Comparison of ENCODE assay signal across 25 mouse cellular contexts in genomic region chr10:43502599-43502998, GRCm38 (mm10). TPM values are rescaled to one million over a fixed set of nuclear protein-coding genes. Genes with fewer than 3 reads are reported as not detected.
DNase-seq lines count a peak whose midpoint lies in the region; ATAC-seq and TF ChIP-seq lines count a peak whose summit lies in the region.
"Had no signal": no experiment of that assay in that cellular context is flagged by ENCODE, and none has a peak within 500 bp of the region (broad histone marks: within the 10 kb centered on the region; RNA-seq: fewer than 3 reads in every experiment).

No protein-coding gene starts in this region.

- intact Hi-C loops in left cerebral cortex, postnatal 4 days (cut with DNase I): no loop called here

- no peak overlapping the region for H3K27ac ChIP-seq in forebrain, embryonic 13.5 days
- H3K27ac ChIP-seq in forebrain, embryonic 10.5 days: no peak overlapping the region
- H3K27ac ChIP-seq in hindbrain, postnatal 0 days: no peak overlapping the region
- H3K27ac ChIP-seq: gastrocnemius, adult 2 months; limb, embryonic 12.5 days; liver, embryonic 13.5 days had no signal

- no peak overlapping the region for H3K9ac ChIP-seq in forebrain, embryonic 13.5 days
- H3K9ac ChIP-seq in hindbrain, postnatal 0 days (replicated peaks; ENCODE audit: low read length): no peak overlapping the region
- H3K9ac ChIP-seq: heart, embryonic 12.5 days; limb, embryonic 12.5 days; liver, embryonic 13.5 days; lung, embryonic 14.5 days had no signal

- H3K4me3 ChIP-seq in forebrain, embryonic 13.5 days: no peak overlapping the region
- H3K4me3 ChIP-seq in forebrain, embryonic 10.5 days: no peak overlapping the region
- H3K4me3 ChIP-seq in hindbrain, postnatal 0 days (ENCODE audit: low read length): no peak overlapping the region
- H3K4me3 ChIP-seq: gastrocnemius, adult 2 months; heart, embryonic 12.5 days; limb, embryonic 12.5 days; liver, embryonic 13.5 days had no signal

- no peaks in the 10 kb centered on the region for H3K4me1 ChIP-seq in forebrain, embryonic 13.5 days
- H3K4me1 ChIP-seq in forebrain, embryonic 10.5 days: no peaks in the 10 kb centered on the region
- H3K4me1 ChIP-seq in hindbrain, postnatal 0 days (ENCODE audit: insufficient read depth, low read length): no peaks in the 10 kb centered on the region
- H3K4me1 ChIP-seq: heart, embryonic 12.5 days; limb, embryonic 12.5 days; liver, embryonic 13.5 days had no signal

- H3K4me2 ChIP-seq in forebrain, embryonic 13.5 days: no peak overlapping the region
- no peak overlapping the region for H3K4me2 ChIP-seq in hindbrain, postnatal 0 days (ENCODE audit: low read depth, low read length)
- H3K4me2 ChIP-seq: heart, embryonic 12.5 days; limb, embryonic 12.5 days; liver, embryonic 13.5 days; lung, embryonic 14.5 days had no signal

- TF ChIP-seq CTCF in hindbrain, postnatal 0 days (IDR thresholded peaks at IDR 0.05; ENCODE audit: low read depth): no peak

- H3K9me3 ChIP-seq in forebrain, embryonic 13.5 days (replicated peaks): no peaks in the 10 kb centered on the region
- H3K9me3 ChIP-seq in forebrain, embryonic 10.5 days: peaks cover 4% of the 10 kb centered on the region; the same call in 1 of the 2 replicates
- H3K9me3 ChIP-seq in hindbrain, postnatal 0 days (ENCODE audit: low read length): no peaks in the 10 kb centered on the region
- H3K9me3 ChIP-seq: heart, embryonic 12.5 days; limb, embryonic 12.5 days; liver, embryonic 13.5 days had no signal

- peaks cover 55% of the 10 kb centered on the region for H3K36me3 ChIP-seq in forebrain, embryonic 13.5 days (ENCODE audit: poor library complexity, severe bottlenecking)
- peaks cover 96% of the 10 kb centered on the region for H3K36me3 ChIP-seq in forebrain, embryonic 10.5 days (replicated peaks)
- H3K36me3 ChIP-seq in hindbrain, postnatal 0 days (ENCODE audit: insufficient read depth, low read length): 0 out of 2 replicates have a peak, but pooled peaks cover 5% of the 10 kb centered on the region

- no peaks in the 10 kb centered on the region for H3K27me3 ChIP-seq in forebrain, embryonic 13.5 days
- no peaks in the 10 kb centered on the region for H3K27me3 ChIP-seq in forebrain, embryonic 10.5 days (ENCODE audit: poor library complexity, severe bottlenecking)
- H3K27me3 ChIP-seq in hindbrain, postnatal 0 days (ENCODE audit: insufficient read depth, low read length): no peaks in the 10 kb centered on the region
- H3K27me3 ChIP-seq: heart, embryonic 12.5 days; limb, embryonic 12.5 days; liver, embryonic 13.5 days had no signal

- WGBS in forebrain, embryonic 13.5 days: 93% methylated on average over 4 of the region's 4 CpGs
- WGBS in forebrain, embryonic 10.5 days: 96% methylated on average over 4 of the region's 4 CpGs
- WGBS in hindbrain, postnatal 0 days: 68% methylated on average over 4 of the region's 4 CpGs

- DNase-seq in forebrain, embryonic 10.5 days (ENCODE audit: extremely low spot score, low spot score): no peak
- DNase-seq in left cerebral cortex, postnatal 4 days: peak; percentile 39
- no peak for DNase-seq in left cerebral cortex, adult 11 months (ENCODE audit: low spot score)
- DNase-seq in cerebellum, postnatal 10 days: peak; percentile 70 to 77
- DNase-seq in hindbrain, postnatal 0 days (ENCODE audit: low spot score): peak; percentile 63
- DNase-seq in MN1 (ENCODE audit: low spot score): no peak
- no peak for DNase-seq in heart, adult 8-10 months (ENCODE audit: low spot score)
- DNase-seq: adrenal gland, postnatal 36 days; embryo, embryonic 11 days; gastrocnemius, adult 2 months; heart, postnatal 14 days; kidney, adult 8-10 months; kidney, postnatal 25 days; liver, embryonic 13.5 days; lung, embryonic 14.5 days; lung, postnatal 36 days; right cerebral cortex, postnatal 14 days; spleen, adult 18-20 months; thymus, adult 18-20 months had no signal

- ATAC-seq in forebrain, embryonic 13.5 days: peak; percentile 65; the same call in 1 of the 2 replicates
- ATAC-seq in hindbrain, postnatal 0 days: peak; percentile 72
- ATAC-seq: CD4-positive, CD25-positive, alpha-beta regulatory T cell, adult 4 months; inflammation-experienced regulatory T-cells, adult 6 months; midbrain, embryonic 16.5 days had no signal

RNA-seq across cellular contexts. Expression of gene Gm9803, which starts 21.3 kb away (rescaled TPM):
- polyA plus RNA-seq in forebrain, embryonic 13.5 days (2015; fragmentation: Nextera tagmentation; extraction: Ambion mirVana): 19.4 and 23.4 TPM in 2 replicates
- 9.4 and 12.7 TPM in 2 replicates for polyA plus RNA-seq in forebrain, embryonic 10.5 days (2016; fragmentation: Nextera tagmentation; extraction: Ambion mirVana)
- total RNA-seq in left cerebral cortex, postnatal 4 days (2021): 1 to 10 TPM; 4.9 TPM
- total RNA-seq in hindbrain, postnatal 0 days (2014; rRNA removed): 6.3 and 30.1 TPM in 2 replicates
- 18.1 and 18.9 TPM in 2 replicates for polyA plus RNA-seq in hindbrain, postnatal 0 days (2015; fragmentation: Nextera tagmentation; extraction: Ambion mirVana)
- total RNA-seq in heart, adult 8-10 months (2022): 10 to 100 TPM in 1 of 4 experiments, 1 to 10 TPM in 2, not detected in 1; 3.6 to 16.9 (median 7.9) TPM

RNA-seq across cellular contexts. Expression of gene Bend3, which starts 24.0 kb away (rescaled TPM):
- polyA plus RNA-seq in forebrain, embryonic 13.5 days (2015; fragmentation: Nextera tagmentation; extraction: Ambion mirVana): 3.8 and 5.0 TPM in 2 replicates
- 8.8 and 9.2 TPM in 2 replicates for polyA plus RNA-seq in forebrain, embryonic 10.5 days (2016; fragmentation: Nextera tagmentation; extraction: Ambion mirVana)
- total RNA-seq in left cerebral cortex, postnatal 4 days (2021): 10 to 100 TPM; 13.3 to 14.1 TPM
- 10.7 and 11.9 TPM in 2 replicates for total RNA-seq in hindbrain, postnatal 0 days (2014; rRNA removed)
- polyA plus RNA-seq in hindbrain, postnatal 0 days (2015; fragmentation: Nextera tagmentation; extraction: Ambion mirVana): 1.5 and 2.2 TPM in 2 replicates
- total RNA-seq in heart, adult 8-10 months (2022): 1 to 10 TPM; 6.2 to 9.1 (median 6.8) TPM

RNA-seq across cellular contexts. Expression of gene 1700021F05Rik, which starts 38.2 kb away (rescaled TPM):
- 63.0 and 65.2 TPM in 2 replicates for polyA plus RNA-seq in forebrain, embryonic 13.5 days (2015; fragmentation: Nextera tagmentation; extraction: Ambion mirVana)
- 63.6 and 64.3 TPM in 2 replicates for polyA plus RNA-seq in forebrain, embryonic 10.5 days (2016; fragmentation: Nextera tagmentation; extraction: Ambion mirVana)
- total RNA-seq in left cerebral cortex, postnatal 4 days (2021): 10 to 100 TPM; 45.2 to 52.1 TPM
- total RNA-seq in hindbrain, postnatal 0 days (2014; rRNA removed): 17.7 and 19.6 TPM in 2 replicates
- polyA plus RNA-seq in hindbrain, postnatal 0 days (2015; fragmentation: Nextera tagmentation; extraction: Ambion mirVana): 77.1 and 80.3 TPM in 2 replicates
- 100 to 1,000 TPM; 108 to 122 (median 117) TPM for total RNA-seq in heart, adult 8-10 months (2022)

Comparison
In these comparisons a context has a peak if more than half of its experiments do, and no peak if none do; other contexts are left out.
1. DNase-seq: peak in left cerebral cortex, postnatal 4 days (single experiment), cerebellum, postnatal 10 days (2 of 2) and hindbrain, postnatal 0 days (single experiment); none in forebrain, embryonic 10.5 days (single experiment), left cerebral cortex, adult 11 months (single experiment), MN1 (single experiment) and heart, adult 8-10 months (single experiment).